Mouse (Mus musculus): ENCODE measurements around the gene Acoxl. TPM values are rescaled to one million over a fixed set of nuclear protein-coding genes. Genes with fewer than 3 reads are reported as not detected.

Gene Acoxl
- polyA plus RNA-seq (2012; rRNA removed) = 0.15 TPM in 1 of 2 replicates, not detected in the other

DNA sequence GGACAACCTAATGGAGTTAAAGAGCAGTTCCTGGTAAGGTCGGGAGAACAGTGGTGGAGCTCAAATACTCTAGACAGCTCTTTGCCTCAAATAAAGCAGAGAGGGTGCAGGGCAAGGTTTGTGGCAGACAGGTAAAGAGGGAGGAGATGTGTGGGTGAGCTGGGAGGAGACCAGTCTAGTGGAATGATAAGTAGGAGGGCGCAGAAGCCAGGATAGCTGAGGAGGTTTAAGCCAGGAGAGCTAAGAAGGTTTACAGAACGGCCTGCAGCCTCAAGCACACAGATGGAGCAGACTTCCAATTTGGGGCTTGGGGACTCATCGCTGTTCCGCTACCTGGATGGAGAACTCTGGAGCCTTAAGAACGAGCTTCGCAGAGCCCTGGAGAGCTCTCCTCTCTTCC lies at the start of gene Acoxl:
Acoxl (plus strand) TSS at position 301 of the 400 bp plus-strand sequence.

DNA sequence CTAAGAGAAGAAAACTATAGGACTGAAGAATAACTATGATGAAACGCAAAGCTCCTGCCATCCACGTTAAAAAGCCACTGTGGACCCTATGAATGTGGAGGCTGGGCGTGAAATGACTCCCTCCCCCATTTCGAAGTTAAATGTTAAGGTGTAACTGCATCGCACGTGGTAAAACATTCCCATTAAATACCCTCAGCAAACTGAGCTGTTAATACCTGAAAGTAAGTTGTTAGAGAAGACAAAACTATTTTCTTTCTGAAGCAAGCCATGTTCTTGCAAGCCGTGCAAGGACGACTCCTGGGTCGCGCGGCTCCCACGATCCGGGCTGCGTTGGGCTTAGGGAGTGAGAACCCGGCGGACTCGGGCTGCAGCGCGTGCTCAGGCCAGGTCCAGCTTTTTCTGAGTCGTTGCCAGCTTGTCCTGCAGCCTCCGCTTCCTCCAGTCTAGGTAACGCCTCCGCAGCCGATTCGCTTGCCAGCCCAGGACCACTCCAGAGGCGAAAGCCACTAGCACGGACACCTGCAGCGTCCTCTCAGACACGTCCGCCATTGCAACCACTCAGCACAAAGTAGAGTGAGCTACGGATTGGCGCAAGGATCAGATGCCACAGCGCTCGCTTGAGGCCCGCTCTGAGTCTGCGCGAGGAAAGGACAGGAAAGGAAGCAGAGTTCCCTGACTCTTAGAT lies 46.6 kb upstream of the Acoxl start, which contains the start of gene Mtln:
Mtln (minus strand) TSS at position 570 of the 685 bp plus-strand sequence.

DNA sequence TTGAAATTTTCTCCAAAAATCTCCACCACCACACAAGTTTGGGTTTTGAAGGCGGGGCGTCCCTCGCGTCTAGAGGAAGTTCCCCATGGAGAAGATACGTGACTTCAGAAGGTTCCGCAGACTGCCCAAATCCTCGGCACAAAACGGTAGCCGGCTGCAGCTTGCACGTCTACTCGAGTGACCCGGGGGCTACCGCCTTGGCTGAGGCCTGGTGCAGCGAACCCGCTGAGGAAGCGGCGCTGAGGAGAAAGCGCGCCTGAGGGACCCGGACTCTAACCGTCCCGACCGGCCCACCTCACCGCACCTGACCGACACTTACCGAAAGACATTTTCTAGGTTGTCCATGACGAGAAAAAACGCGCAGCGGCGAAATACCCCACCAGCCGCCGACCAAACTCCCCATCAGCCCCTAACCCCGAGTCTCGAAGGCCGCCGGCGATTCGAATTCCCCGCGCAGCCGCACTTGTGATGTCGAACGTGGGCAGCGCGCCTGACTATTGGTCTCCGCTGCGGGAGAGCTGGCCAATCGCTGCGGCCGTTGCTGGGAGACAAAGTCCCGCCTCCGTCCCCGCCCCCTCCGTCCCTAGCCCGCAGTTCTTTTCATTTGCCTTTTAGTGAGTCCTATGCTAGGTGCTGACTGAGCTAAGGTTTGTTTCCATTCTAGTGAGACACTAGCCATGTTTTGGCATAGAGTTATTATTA lies 7.1 kb upstream of the Acoxl start, which contains the start of gene Bub1:
Bub1 (minus strand) TSS at position 465 of the 702 bp plus-strand sequence.

DNA sequence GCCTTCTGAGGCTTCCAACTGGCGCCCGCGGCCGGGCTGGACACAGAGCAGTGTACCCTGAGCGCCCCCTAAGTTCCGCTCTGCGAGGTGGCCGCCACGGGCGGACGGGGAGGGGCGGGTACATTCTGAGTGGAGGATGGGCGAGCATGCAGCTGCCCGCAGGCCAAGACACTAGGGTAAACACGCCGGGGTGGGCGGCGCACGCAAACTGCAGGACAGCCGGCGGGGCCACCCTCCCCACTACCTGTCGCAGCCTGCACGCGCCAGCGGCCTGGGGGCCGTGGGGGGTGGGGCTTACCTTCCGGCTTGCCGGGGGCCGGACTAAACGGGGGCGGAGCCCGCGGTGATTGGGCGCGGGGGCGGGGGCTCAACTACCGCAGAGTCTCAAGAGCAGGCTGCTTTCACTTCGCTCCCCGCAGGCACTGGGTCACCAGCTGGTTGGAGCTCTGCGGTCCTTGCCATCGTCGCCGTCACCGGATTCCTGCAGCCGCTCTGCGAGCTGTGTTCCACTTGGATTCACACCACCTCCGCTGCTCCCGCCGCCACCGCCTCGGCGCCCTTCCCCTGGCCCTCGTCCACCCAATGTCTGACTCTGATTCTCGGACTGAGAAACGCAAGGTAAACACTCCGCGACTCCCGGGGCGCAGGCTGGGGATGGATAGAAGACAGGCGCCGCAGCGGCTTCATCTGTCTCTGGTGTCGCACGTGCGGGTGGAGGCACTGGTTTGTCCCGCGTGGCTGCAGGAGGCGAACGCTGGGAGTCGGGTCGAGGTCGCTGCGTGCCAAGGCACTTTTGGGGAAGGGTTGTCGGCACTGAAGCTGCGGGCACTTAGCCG lies 287.2 kb downstream of the Acoxl start, which contains the start of gene Bcl2l11:
Bcl2l11 (plus strand) TSS at position 404 of the 836 bp plus-strand sequence.

Other genes starting within 250 kb of the Acoxl start
- 0.31 and 0.44 TPM in 2 replicates for gene Mal, start 182.2 kb upstream of the Acoxl start, polyA plus RNA-seq (2012; rRNA removed)
- 0.29 and 1.2 TPM in 2 replicates for gene Mall, start 108.9 kb upstream of the Acoxl start, polyA plus RNA-seq (2012; rRNA removed)
- 33.4 and 52.5 TPM in 2 replicates for gene Nphp1, start 50.0 kb upstream of the Acoxl start, polyA plus RNA-seq (2012; rRNA removed)
- 34.6 and 38.8 TPM in 2 replicates for gene Mtln, start 46.4 kb upstream of the Acoxl start, polyA plus RNA-seq (2012; rRNA removed)
- 39.1 and 57.6 TPM in 2 replicates for gene Bub1, start 7.0 kb upstream of the Acoxl start, polyA plus RNA-seq (2012; rRNA removed)